Mouse (Mus musculus) MEL (cell line): ENCODE measurements around the gene Syt6. TPM values are rescaled to one million over a fixed set of nuclear protein-coding genes. Genes with fewer than 3 reads are reported as not detected.

Source experiments
- DNase-seq: peaks from one replicate; pipeline ENCODE4 v3.0.0; 2011; ENCODE audit warnings: low read depth, low spot score
- H3K27ac ChIP-seq: 2 replicates; pipeline ENCODE4 v1.5.1; 2012; ENCODE audit warnings: low read depth, mild to moderate bottlenecking, control low read depth, low read length, moderate library complexity; ENCODE audit not compliant: control insufficient read depth
- H3K27me3 ChIP-seq, 2 experiments: fragments of 150-350 bp in 1 of 2; sonication (generic) in 1 of 2; 2 replicates each; pipeline ENCODE4 v1.6.1; 2012; ENCODE audit warnings: low read length in 2 of 2, mild to moderate bottlenecking in 2 of 2, improper control_type of control experiment in 1 of 2, moderate library complexity in 1 of 2; ENCODE audit not compliant: insufficient read depth in 2 of 2, control insufficient read depth in 1 of 2
- H3K36me3 ChIP-seq, 2 experiments: 2 replicates each; pipeline ENCODE4 v1.6.1; 2012 to 2014; ENCODE audit warnings: low read length in 2 of 2, improper control_type of control experiment in 1 of 2, inconsistent platforms in 1 of 2, mild to moderate bottlenecking in 1 of 2; ENCODE audit not compliant: insufficient read depth in 2 of 2, control insufficient read depth in 1 of 2
- H3K4me1 ChIP-seq, 2 experiments: fragments of 150-350 bp in 1 of 2; sonication (generic) in 1 of 2; 2 replicates each; pipeline ENCODE4 v1.6.1; 2012; ENCODE audit warnings: low read length in 2 of 2, improper control_type of control experiment in 1 of 2, mild to moderate bottlenecking in 1 of 2; ENCODE audit not compliant: insufficient read depth in 2 of 2, control insufficient read depth in 1 of 2
- H3K4me3 ChIP-seq, 2 experiments: fragments of 150-350 bp in 1 of 2; sonication (generic) in 1 of 2; 2 replicates each; pipeline ENCODE4 v1.5.1; 2012; ENCODE audit warnings: low read depth in 2 of 2, low read length in 2 of 2, mild to moderate bottlenecking in 2 of 2, moderate library complexity in 2 of 2, control low read depth in 1 of 2, improper control_type of control experiment in 1 of 2; ENCODE audit not compliant: control insufficient read depth in 1 of 2, insufficient read depth in 1 of 2
- H3K79me2 ChIP-seq: 2 replicates; pipeline ENCODE4 v1.6.1; 2012; ENCODE audit warnings: mild to moderate bottlenecking, low read length, moderate library complexity; ENCODE audit not compliant: control insufficient read depth, poor library complexity, insufficient read depth
- H3K9ac ChIP-seq: 2 replicates; pipeline ENCODE4 v1.6.1; 2012; ENCODE audit warnings: low read depth, mild to moderate bottlenecking, control low read depth, low read length, moderate library complexity; ENCODE audit not compliant: control insufficient read depth, poor library complexity, severe bottlenecking
- H3K9me3 ChIP-seq: fragments of 150-350 bp; sonication (generic); replicated peaks from 2 replicates; pipeline ENCODE4 v1.6.1; 2012; ENCODE audit warnings: mild to moderate bottlenecking, low read length, improper control_type of control experiment, moderate library complexity; ENCODE audit not compliant: insufficient read depth
- E2F4 ChIP-seq: IDR thresholded peaks from 2 replicates; pipeline ENCODE4 v1.6.1; 2011; ENCODE audit warnings: low read depth, low read length, improper control_type of control experiment, borderline replicate concordance
- ELF1 ChIP-seq: IDR thresholded peaks from 2 replicates; pipeline ENCODE4 v1.6.1; 2014; ENCODE audit warnings: low read depth, mild to moderate bottlenecking, inconsistent platforms, low read length, improper control_type of control experiment, moderate library complexity
- GABPA ChIP-seq: IDR thresholded peaks from 2 replicates; pipeline ENCODE4 v1.6.1; 2012; ENCODE audit warnings: low read depth, mild to moderate bottlenecking, inconsistent platforms, low read length, improper control_type of control experiment, moderate library complexity
- GATA1 ChIP-seq: IDR thresholded peaks from 2 replicates; pipeline ENCODE4 v1.6.1; 2011; ENCODE audit warnings: low read depth, low read length, improper control_type of control experiment
- JUND ChIP-seq: IDR thresholded peaks from 2 replicates; pipeline ENCODE4 v1.6.1; 2011; ENCODE audit warnings: low read depth, mild to moderate bottlenecking, improper control_type of control experiment, low read length
- KAT2A ChIP-seq: conservative IDR thresholded peaks from 2 replicates; pipeline ENCODE4 v1.6.1; 2012; ENCODE audit warnings: low read depth, low read length, improper control_type of control experiment, inconsistent platforms
- MAX ChIP-seq: IDR thresholded peaks from 2 replicates; pipeline ENCODE4 v1.6.1; 2011; ENCODE audit warnings: low read length, improper control_type of control experiment
- MAZ ChIP-seq: IDR thresholded peaks from 2 replicates; pipeline ENCODE4 v1.6.1; 2012; ENCODE audit warnings: low read depth, mild to moderate bottlenecking, inconsistent platforms, low read length, improper control_type of control experiment
- MYC ChIP-seq: IDR thresholded peaks from 2 replicates; pipeline ENCODE4 v1.6.1; 2011; ENCODE audit warnings: low read depth, mild to moderate bottlenecking, low read length, improper control_type of control experiment, moderate library complexity
- NELFE ChIP-seq: IDR thresholded peaks from 2 replicates; pipeline ENCODE4 v1.6.1; 2011; ENCODE audit warnings: low read depth, low read length, improper control_type of control experiment
- POLR2A ChIP-seq, 2 experiments: IDR thresholded peaks; 2 replicates each; pipeline ENCODE4 v1.6.1; 2011 to 2012; ENCODE audit warnings: low read length in 2 of 2, mild to moderate bottlenecking in 2 of 2, control low read depth in 1 of 2, improper control_type of control experiment in 1 of 2, low read depth in 1 of 2, moderate library complexity in 1 of 2; ENCODE audit not compliant: control insufficient read depth in 1 of 2, insufficient read depth in 1 of 2, poor library complexity in 1 of 2
- SMC3 ChIP-seq: IDR thresholded peaks from 2 replicates; pipeline ENCODE4 v1.6.1; 2011; ENCODE audit warnings: low read depth, low read length, improper control_type of control experiment
- TBP ChIP-seq: IDR thresholded peaks from 2 replicates; pipeline ENCODE4 v1.8.0; 2011; ENCODE audit warnings: low read depth, low read length, improper control_type of control experiment
- UBTF ChIP-seq: IDR thresholded peaks from 2 replicates; pipeline ENCODE4 v1.6.1; 2012; ENCODE audit warnings: low read depth, mild to moderate bottlenecking, inconsistent platforms, low read length, improper control_type of control experiment, moderate library complexity, borderline replicate concordance; ENCODE audit not compliant: insufficient read depth
- ZC3H11A ChIP-seq: IDR thresholded peaks from 2 replicates; pipeline ENCODE4 v1.6.1; 2012; ENCODE audit warnings: low read depth, mild to moderate bottlenecking, inconsistent platforms, low read length, improper control_type of control experiment
- ZKSCAN1 ChIP-seq: IDR thresholded peaks from 2 replicates; pipeline ENCODE4 v1.6.1; 2012; ENCODE audit warnings: low read depth, mild to moderate bottlenecking, inconsistent platforms, low read length, improper control_type of control experiment, moderate library complexity
- ZMIZ1 ChIP-seq: IDR thresholded peaks from 2 replicates; pipeline ENCODE4 v1.6.1; 2012; ENCODE audit warnings: low read depth, mild to moderate bottlenecking, inconsistent platforms, low read length, improper control_type of control experiment, moderate library complexity
- ZNF384 ChIP-seq: IDR thresholded peaks from 2 replicates; pipeline ENCODE4 v1.6.1; 2012; ENCODE audit warnings: low read depth, mild to moderate bottlenecking, inconsistent platforms, low read length, improper control_type of control experiment
- polyA plus RNA-seq, 2 experiments: library from polyadenylated mRNA; stranded (reverse) in 1 of 2; unstranded in 1 of 2; fragments of >175 nt in 1 of 2; fragments of >200 nt in 1 of 2; gene quantifications; 2 replicates each; pipeline versions ENCODE4 v1.2.1 to v1.2.4; 2012; ENCODE audit warnings: low replicate concordance in 2 of 2, low read depth in 1 of 2; ENCODE audit not compliant: insufficient read length in 2 of 2, insufficient read depth in 1 of 2, missing spikeins in 1 of 2
- total RNA-seq: library from RNA; depleted of rRNA; stranded (reverse); fragments of 300-350 nt; gene quantifications from 2 replicates; pipeline ENCODE4 v1.2.3, GENCODE M21; 2012

Gene Syt6
- total and polyA plus RNA-seq, 3 experiments, result 0.04 TPM; not detected in 2

DNA sequence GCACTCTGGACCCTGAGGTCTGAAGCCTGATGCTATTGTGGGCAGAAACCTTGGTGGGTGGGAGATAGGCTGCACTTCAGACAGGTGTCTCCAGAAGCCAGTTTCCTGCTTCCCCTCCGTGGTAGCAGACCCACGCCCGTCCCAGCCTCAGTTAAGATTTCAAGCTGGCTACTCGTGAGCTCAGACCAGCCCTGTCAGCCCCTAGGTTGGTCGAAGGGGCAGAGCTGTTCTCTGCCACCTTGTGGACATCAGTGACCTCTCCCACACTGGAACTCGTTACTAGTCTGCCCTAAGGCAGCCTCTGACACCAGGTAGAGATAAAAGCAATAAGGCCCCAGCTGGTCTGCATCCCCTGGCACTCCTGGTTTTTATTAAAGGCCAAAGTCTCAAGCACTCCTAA lies 42.0 kb downstream of the Syt6 start:
- TF ChIP-seq ZKSCAN1, result no peak

DNA sequence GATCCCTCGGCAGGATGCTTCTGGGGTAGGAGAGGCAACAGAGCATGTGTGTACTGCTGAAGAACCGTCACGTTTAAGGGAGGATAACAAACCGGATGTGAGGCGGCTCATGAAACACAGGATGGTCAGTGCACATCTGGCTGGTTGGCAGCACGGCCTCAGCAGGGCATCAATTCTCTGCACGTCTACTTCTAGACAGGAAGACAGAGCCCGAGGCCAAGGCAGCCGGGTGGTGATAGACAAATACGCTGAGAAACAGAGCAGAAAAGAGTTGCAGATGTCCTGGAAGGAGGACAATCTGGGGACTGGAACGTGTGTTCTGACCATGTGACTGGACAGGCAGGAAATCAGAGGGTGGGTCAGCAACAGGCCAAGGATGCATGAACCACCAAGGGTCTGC lies 45.1 kb downstream of the Syt6 start:
- no peaks in the 10 kb centered on the region; a peak in 1 of 4 replicates for H3K27me3 ChIP-seq
- H3K4me3 ChIP-seq, result no peak overlapping the region
- H3K36me3 ChIP-seq, result no peaks in the 10 kb centered on the region
- no peaks in the 10 kb centered on the region for H3K79me2 ChIP-seq
- no peaks in the 10 kb centered on the region for H3K4me1 ChIP-seq
- H3K9me3 ChIP-seq, result no peaks in the 10 kb centered on the region
- H3K27ac ChIP-seq, result no peak overlapping the region
- TF ChIP-seq POLR2A (IDR thresholded peaks at IDR 0.05; ENCODE audit: control insufficient read depth in 1 of 2, insufficient read depth in 1 of 2, low read depth in 1 of 2, low read length in 2 of 2, poor library complexity in 1 of 2) (no peak), ZNF384 (no peak), KAT2A (no peak), ZMIZ1 (no peak)
- H3K9ac ChIP-seq, result no peak overlapping the region
- no peak for DNase-seq

More for the DNA sequence above, 42.0 kb downstream of the Syt6 start:
- Histone ChIP-seq H3K4me1 (no peaks in the 10 kb centered on the region), H3K36me3 (no peaks in the 10 kb centered on the region), H3K27ac (no peak overlapping the region), H3K9me3 (no peaks in the 10 kb centered on the region), H3K4me3 (no peak overlapping the region), H3K79me2 (no peaks in the 10 kb centered on the region), H3K9ac (no peak overlapping the region), H3K27me3 (no peaks in the 10 kb centered on the region; a peak in 1 of 4 replicates)
- no peak for DNase-seq

DNA sequence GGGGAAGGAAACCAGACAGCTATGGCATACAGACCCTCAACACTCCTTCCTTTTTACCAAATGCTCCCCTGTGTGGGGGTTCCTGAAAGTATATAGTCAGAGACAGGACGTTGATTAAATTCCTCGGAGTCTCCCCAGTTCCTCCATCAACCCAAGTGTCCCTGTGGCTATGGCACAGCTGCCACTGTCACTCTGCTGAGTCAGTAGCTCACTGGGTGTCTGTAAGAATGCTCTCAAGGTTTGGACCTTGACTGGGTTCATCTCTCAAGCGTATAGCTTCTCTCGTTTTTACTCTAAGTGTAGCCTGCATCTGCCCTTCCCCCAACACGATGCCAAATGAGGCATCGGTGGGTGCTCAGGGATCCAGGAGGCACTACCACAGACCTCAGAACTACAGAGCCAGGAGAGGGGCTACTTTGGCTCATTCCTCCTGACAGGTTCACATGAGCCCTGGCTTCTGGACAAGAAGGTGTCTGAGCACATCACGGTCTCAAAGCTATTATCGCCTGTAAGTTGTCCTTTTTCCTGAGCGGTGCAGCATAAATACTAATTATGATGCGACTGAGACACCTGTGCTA lies 49.0 kb downstream of the Syt6 start:
- Histone ChIP-seq H3K4me1 (no peaks in the 10 kb centered on the region), H3K4me3 (no peak overlapping the region), H3K27me3 (no peaks in the 10 kb centered on the region; a peak in 1 of 4 replicates), H3K79me2 (no peaks in the 10 kb centered on the region), H3K9ac (no peak overlapping the region), H3K27ac (no peak overlapping the region), H3K36me3 (no peaks in the 10 kb centered on the region), H3K9me3 (no peaks in the 10 kb centered on the region)
- DNase-seq, result no peak
- TF ChIP-seq ELF1 (no peak), ZC3H11A (no peak), GABPA (no peak), E2F4 (no peak), MAX (no peak), MYC (no peak), ZMIZ1 (no peak), TBP (no peak), GATA1 (no peak), KAT2A (no peak), ZKSCAN1 (no peak), UBTF (no peak), MAZ (no peak), SMC3 (no peak), NELFE (no peak), JUND (no peak)
